Mouse (Mus musculus): Measurements from ENCODE around the gene Siglecf. TPM values are rescaled to one million over a fixed set of nuclear protein-coding genes. Genes with fewer than 3 reads are reported as not detected.

The Siglecf gene
- 1.7 and 2.1 TPM in 2 replicates for polyA plus RNA-seq (2012; rRNA removed; ENCODE audit: low replicate concordance)

GRCm38 (mm10) chr7:43351154-43351553 is at the start of gene Siglecf:
Siglecf (plus strand) TSS chr7:43351341.

GRCm38 (mm10) chr7:43313013-43313428 is 38.1 kb upstream of the Siglecf start, which contains the start of gene Zfp715:
Zfp715 (minus strand) TSS chr7:43313294.

GRCm38 (mm10) chr7:43408131-43408553 is 57.0 kb downstream of the Siglecf start, which contains the start of gene Siglecg:
Siglecg (plus strand) TSS chr7:43408204.

Other genes with a start within 250 kb of the Siglecf start
- not detected in 2 replicates for gene Zfp936, start 237.1 kb upstream of the Siglecf start, polyA plus RNA-seq (2012; rRNA removed; ENCODE audit: low replicate concordance)
- 3.2 and 5.5 TPM in 2 replicates for gene Zfp715, start 38.0 kb upstream of the Siglecf start, polyA plus RNA-seq (2012; rRNA removed; ENCODE audit: low replicate concordance)
- 60.6 and 83.5 TPM in 2 replicates for gene Siglecg, start 56.9 kb downstream of the Siglecf start, polyA plus RNA-seq (2012; rRNA removed; ENCODE audit: low replicate concordance)
- gene Lim2, start 76.3 kb downstream of the Siglecf start, polyA plus RNA-seq (2012; rRNA removed; ENCODE audit: low replicate concordance), result 0.07 TPM in 1 of 2 replicates, not detected in the other
- 59.9 and 70.1 TPM in 2 replicates for gene Nkg7, start 85.7 kb downstream of the Siglecf start, polyA plus RNA-seq (2012; rRNA removed; ENCODE audit: low replicate concordance)
- not detected in 2 replicates for gene Cldnd2, start 89.4 kb downstream of the Siglecf start, polyA plus RNA-seq (2012; rRNA removed; ENCODE audit: low replicate concordance)
- 140 and 200 TPM in 2 replicates for gene Etfb, start 92.7 kb downstream of the Siglecf start, polyA plus RNA-seq (2012; rRNA removed; ENCODE audit: low replicate concordance)
- gene Gm45233, start 92.8 kb downstream of the Siglecf start, polyA plus RNA-seq (2012; rRNA removed; ENCODE audit: low replicate concordance), result 1.4 and 5.6 TPM in 2 replicates
- gene Vsig10l, start 111.8 kb downstream of the Siglecf start, polyA plus RNA-seq (2012; rRNA removed; ENCODE audit: low replicate concordance), result 9.8 and 10.5 TPM in 2 replicates
- gene Iglon5, start 138.7 kb downstream of the Siglecf start, polyA plus RNA-seq (2012; rRNA removed; ENCODE audit: low replicate concordance), result 6.9 and 7.2 TPM in 2 replicates
- not detected in 2 replicates for gene 4931406B18Rik, start 154.6 kb downstream of the Siglecf start, polyA plus RNA-seq (2012; rRNA removed; ENCODE audit: low replicate concordance)
- 15.0 and 29.1 TPM in 2 replicates for gene Cd33, start 193.1 kb downstream of the Siglecf start, polyA plus RNA-seq (2012; rRNA removed; ENCODE audit: low replicate concordance)
- 1.1 and 2.3 TPM in 2 replicates for gene Zfp658, start 210.9 kb downstream of the Siglecf start, polyA plus RNA-seq (2012; rRNA removed; ENCODE audit: low replicate concordance)
- gene Zfp719, start 228.3 kb downstream of the Siglecf start, polyA plus RNA-seq (2012; rRNA removed; ENCODE audit: low replicate concordance), result 0.99 and 2.5 TPM in 2 replicates